Mouse (Mus musculus) embryonic facial prominence, embryonic 14.5 days (tissue): ENCODE measurements around the gene Ltbr. TPM values are rescaled to one million over a fixed set of nuclear protein-coding genes. Genes with fewer than 3 reads are reported as not detected.

Source experiments
- ATAC-seq: fragments of 200-750 bp; cut with Nextera tagmentation; 2 replicates; pipeline ENCODE4 v1.8.0; 2017; ENCODE audit warnings: low read depth, moderate number of reproducible peaks, moderate TSS enrichment
- DNase-seq: peaks from one replicate; pipeline ENCODE4 v3.0.0-alpha.2; 2015; ENCODE audit warnings: low spot score
- H3K27ac ChIP-seq: fragments of 300-500 bp; sonication (generic); replicated peaks from 2 replicates; pipeline ENCODE4 v1.5.1; 2014; ENCODE audit warnings: low read depth, mild to moderate bottlenecking, low read length, moderate library complexity
- H3K27me3 ChIP-seq: fragments of 300-500 bp; sonication (generic); replicated peaks from 2 replicates; pipeline ENCODE4 v1.6.1; 2014; ENCODE audit warnings: low read length; ENCODE audit not compliant: control insufficient read depth, insufficient read depth
- H3K36me3 ChIP-seq: fragments of 300-500 bp; sonication (generic); 2 replicates; pipeline ENCODE4 v1.6.1; 2014; ENCODE audit warnings: low read length, mixed read lengths; ENCODE audit not compliant: control insufficient read depth, insufficient read depth
- H3K4me1 ChIP-seq: fragments of 300-500 bp; sonication (generic); 2 replicates; pipeline ENCODE4 v1.6.1; 2014; ENCODE audit warnings: antibody characterized with exemption, low read length; ENCODE audit not compliant: control insufficient read depth, insufficient read depth
- H3K4me2 ChIP-seq: fragments of 300-500 bp; sonication (generic); 2 replicates; pipeline ENCODE4 v1.6.1; 2014; ENCODE audit warnings: low read depth, mild to moderate bottlenecking, low read length, moderate library complexity, mixed read lengths
- H3K4me3 ChIP-seq: fragments of 300-500 bp; sonication (generic); 2 replicates; pipeline ENCODE4 v1.5.1; 2014; ENCODE audit warnings: low read depth, mild to moderate bottlenecking, low read length
- H3K9ac ChIP-seq: fragments of 300-500 bp; sonication (generic); 2 replicates; pipeline ENCODE4 v1.6.1; 2014; ENCODE audit warnings: low read depth, mild to moderate bottlenecking, low read length, moderate library complexity, mixed read lengths
- H3K9me3 ChIP-seq: fragments of 300-500 bp; sonication (generic); 2 replicates; pipeline ENCODE4 v1.6.1; 2016; ENCODE audit warnings: low read length; ENCODE audit not compliant: control insufficient read depth
- WGBS: fragments of 180-500 bp; shearing (Covaris S2); extraction: QIAGEN DNeasy Blood & Tissue Kit; methylation state at CpG from one replicate; pipeline ENCODE4 v1.1.7; 2014; 5-methylcytosine and 5-hydroxymethylcytosine counted together
- polyA plus RNA-seq: library from polyadenylated mRNA; unstranded; fragments of >200 nt; fragmentation: Nextera tagmentation; extraction: Ambion mirVana; gene quantifications from 2 replicates; pipeline ENCODE4 v1.2.1, GENCODE M21; 2014

Gene Ltbr
- polyA plus RNA-seq, 1 experiment from 2014 or later = 49.0 TPM

DNA sequence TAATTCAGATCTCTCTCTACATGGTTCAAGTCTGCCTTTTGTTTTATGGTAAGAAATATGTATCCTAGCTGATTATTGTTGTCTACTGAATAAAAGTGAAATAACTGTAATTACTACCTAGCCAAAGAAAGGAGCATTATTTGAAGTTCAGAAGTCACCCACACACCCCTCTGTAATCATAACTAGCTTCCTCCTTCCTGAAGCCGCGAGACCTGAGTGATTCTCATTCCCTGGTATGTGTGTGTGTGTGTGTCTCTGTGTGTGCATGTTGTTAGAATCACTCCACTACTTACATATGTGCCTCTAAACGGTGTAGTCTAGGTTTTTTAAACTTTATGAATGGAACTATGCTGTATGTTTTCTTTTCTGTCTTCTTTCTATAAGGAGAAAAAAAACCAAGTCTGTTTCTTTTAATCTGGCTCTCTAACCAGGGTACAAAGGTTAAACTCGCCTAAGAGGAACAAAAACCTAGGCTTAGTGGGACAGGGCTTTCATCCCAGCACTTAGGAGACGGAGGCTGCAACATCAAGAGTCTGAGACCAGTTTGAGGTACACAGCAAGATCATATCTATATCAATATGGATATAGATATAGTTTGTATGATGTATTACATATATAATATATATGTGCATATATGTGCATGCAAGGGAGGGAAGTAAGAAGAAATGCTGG lies 16.4 kb downstream of the Ltbr start:
- no peak overlapping the region for H3K4me2 ChIP-seq
- H3K27me3 ChIP-seq = no peaks in the 10 kb centered on the region
- ATAC-seq = no peak
- no peak overlapping the region for H3K4me3 ChIP-seq
- H3K27ac ChIP-seq = no peak overlapping the region
- no peak for DNase-seq
- no peaks in the 10 kb centered on the region for H3K36me3 ChIP-seq
- H3K4me1 ChIP-seq = no peaks in the 10 kb centered on the region
- H3K9me3 ChIP-seq = no peaks in the 10 kb centered on the region
- WGBS = 66% methylated on average over 5 of the region's 5 CpGs
- H3K9ac ChIP-seq = no peak overlapping the region

DNA sequence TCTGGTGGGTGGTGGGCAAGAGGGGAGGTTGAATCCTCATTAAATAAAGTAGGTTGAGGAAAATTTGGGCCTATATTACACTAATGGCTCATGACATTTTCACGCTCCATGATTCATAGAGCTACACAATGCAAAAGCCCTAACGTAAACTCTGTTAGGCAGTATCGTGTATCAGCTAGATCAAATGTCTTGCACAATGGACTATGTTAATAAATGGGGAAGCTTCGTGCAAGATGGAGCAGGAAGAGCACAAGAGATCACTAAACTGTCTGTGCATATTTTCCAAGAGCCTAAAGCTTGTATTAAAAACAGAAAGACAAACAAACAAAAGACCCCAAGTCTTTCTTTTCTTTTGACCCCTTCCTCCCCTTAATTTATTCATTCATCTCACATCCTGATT lies 19.6 kb downstream of the Ltbr start:
- no peak overlapping the region for H3K4me3 ChIP-seq
- H3K27me3 ChIP-seq = no peaks in the 10 kb centered on the region
- DNase-seq = no peak
- ATAC-seq = no peak
- H3K4me2 ChIP-seq = no peak overlapping the region
- no peaks in the 10 kb centered on the region for H3K9me3 ChIP-seq
- H3K27ac ChIP-seq = no peak overlapping the region
- H3K9ac ChIP-seq = no peak overlapping the region
- no peaks in the 10 kb centered on the region for H3K4me1 ChIP-seq
- no peaks in the 10 kb centered on the region for H3K36me3 ChIP-seq
- 72% methylated on average over 4 of the region's 4 CpGs for WGBS

DNA sequence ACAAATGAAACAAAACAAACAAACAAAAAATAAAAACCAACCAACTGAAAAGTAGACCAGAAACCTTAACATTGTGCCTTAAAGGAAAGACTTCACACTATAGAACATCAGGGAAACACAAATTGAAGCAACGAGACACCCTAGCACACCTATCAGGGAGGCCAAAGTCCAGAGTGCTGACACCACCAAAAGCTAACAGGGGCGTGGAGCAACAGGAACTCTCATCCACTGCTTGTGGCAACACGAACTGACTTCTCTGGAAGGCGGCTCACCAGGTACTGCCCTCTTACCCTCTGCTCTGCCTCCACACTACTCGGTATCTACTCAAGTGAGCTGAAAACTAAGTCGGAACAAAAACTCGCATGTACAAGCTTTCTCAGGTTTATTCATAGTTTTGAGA lies 21.4 kb downstream of the Ltbr start:
- H3K36me3 ChIP-seq = no peaks in the 10 kb centered on the region
- H3K9me3 ChIP-seq = no peaks in the 10 kb centered on the region
- no peak overlapping the region for H3K4me2 ChIP-seq
- H3K4me3 ChIP-seq = no peak overlapping the region
- H3K27me3 ChIP-seq = no peaks in the 10 kb centered on the region
- no peak for DNase-seq
- 94% methylated on average over 7 of the region's 7 CpGs for WGBS
- ATAC-seq = no peak
- H3K27ac ChIP-seq = no peak overlapping the region
- H3K4me1 ChIP-seq = no peaks in the 10 kb centered on the region
- no peak overlapping the region for H3K9ac ChIP-seq

GRCm38 (mm10) chr6:125291329-125291728 lies 22.4 kb downstream of the Ltbr start:
- ATAC-seq (no peak; the same call in 1 of the 2 replicates), DNase-seq (no peak)
- no peak overlapping the region for H3K4me2 ChIP-seq
- H3K9ac ChIP-seq = no peak overlapping the region
- H3K4me1 ChIP-seq = no peaks in the 10 kb centered on the region
- H3K4me3 ChIP-seq = no peak overlapping the region
- no peaks in the 10 kb centered on the region for H3K27me3 ChIP-seq
- no peaks in the 10 kb centered on the region for H3K9me3 ChIP-seq
- 63% methylated on average over 4 of the region's 4 CpGs for WGBS
- no peaks in the 10 kb centered on the region for H3K36me3 ChIP-seq
- H3K27ac ChIP-seq = no peak overlapping the region

DNA sequence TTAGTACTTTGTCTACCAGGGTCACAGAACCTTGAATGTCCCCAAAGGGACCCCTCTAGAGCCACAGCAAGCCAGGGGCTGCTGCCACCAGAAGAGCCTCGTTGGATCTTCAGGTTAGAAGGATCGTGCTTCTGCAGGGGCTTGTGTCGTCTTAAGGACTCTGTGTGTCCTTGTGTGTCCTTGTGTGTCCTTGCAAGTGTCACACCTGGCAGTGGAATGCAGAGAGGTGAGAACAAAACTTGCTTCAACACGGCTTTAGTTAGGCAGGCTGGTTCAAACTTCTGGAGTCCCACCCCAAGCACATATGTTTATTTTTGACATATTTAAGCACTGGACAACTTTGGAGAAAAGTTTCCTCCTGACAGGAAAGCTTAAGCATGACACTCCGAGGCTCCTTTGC lies 25.0 kb downstream of the Ltbr start:
- Histone ChIP-seq H3K4me3 (no peak overlapping the region), H3K27ac (no peak overlapping the region), H3K4me2 (no peak overlapping the region), H3K9ac (no peak overlapping the region), H3K4me1 (no peaks in the 10 kb centered on the region), H3K36me3 (no peaks in the 10 kb centered on the region), H3K9me3 (0 out of 2 replicates have a peak, but pooled peaks cover 3% of the 10 kb centered on the region), H3K27me3 (no peaks in the 10 kb centered on the region)
- WGBS = 72% methylated on average over 5 of the region's 5 CpGs
- DNase-seq (no peak), ATAC-seq (no peak)

DNA sequence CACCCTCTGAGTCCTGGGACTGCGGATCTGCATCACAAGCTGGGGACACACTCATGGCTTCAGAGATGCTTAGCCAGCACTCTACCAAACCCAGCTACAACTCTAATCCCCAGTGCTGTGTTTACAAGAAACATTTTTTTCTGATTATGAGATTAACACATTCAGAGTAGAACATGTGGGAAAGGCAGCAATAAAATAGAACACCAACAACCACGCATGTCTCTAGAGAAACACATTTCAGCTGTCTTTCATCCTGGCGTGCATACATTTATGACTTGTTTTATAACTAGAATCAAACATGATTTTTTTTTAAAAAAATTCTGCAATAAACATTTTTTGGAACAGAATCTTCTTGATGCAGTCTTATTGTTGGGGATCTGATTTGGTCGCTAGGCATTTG lies 26.7 kb downstream of the Ltbr start:
- DNase-seq (no peak), ATAC-seq (no peak)
- Histone ChIP-seq H3K4me1 (no peaks in the 10 kb centered on the region), H3K9me3 (0 out of 2 replicates have a peak, but pooled peaks cover 3% of the 10 kb centered on the region), H3K4me2 (no peak overlapping the region), H3K27me3 (no peaks in the 10 kb centered on the region), H3K36me3 (no peaks in the 10 kb centered on the region), H3K9ac (no peak overlapping the region), H3K27ac (no peak overlapping the region), H3K4me3 (no peak overlapping the region)
- WGBS = 63% methylated on average over 4 of the region's 4 CpGs

DNA sequence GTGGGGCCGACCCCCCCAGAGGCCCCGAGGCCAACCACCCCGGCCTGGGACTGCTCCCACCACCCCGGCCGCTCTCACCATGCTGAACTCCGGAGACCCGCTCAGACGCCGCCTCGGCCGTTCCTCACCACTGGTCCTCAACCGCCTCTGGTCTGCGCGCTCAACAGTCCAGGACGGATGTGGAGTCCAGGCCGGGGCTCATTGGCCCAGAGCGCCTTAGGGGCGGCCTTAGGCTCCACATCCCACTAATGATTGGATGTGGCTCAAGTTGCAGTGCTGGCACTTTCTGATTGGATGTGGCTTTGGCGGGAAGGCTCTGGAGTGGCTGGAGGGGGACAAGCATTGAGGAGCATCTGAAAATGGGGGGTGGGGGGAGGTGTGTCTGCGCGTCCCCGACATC lies 27.8 kb downstream of the Ltbr start, which contains the start of gene Tuba3a:
Gene Tuba3a (minus strand): TSS at position 153 of the 400 bp plus-strand sequence.
- DNase-seq (no peak), ATAC-seq (no peak)
- WGBS = 96% methylated on average over 21 of the region's 22 CpGs
- Histone ChIP-seq H3K36me3 (no peaks in the 10 kb centered on the region), H3K27me3 (no peaks in the 10 kb centered on the region), H3K27ac (no peak within 1 kb of the TSS), H3K9ac (no peak within 1 kb of the TSS), H3K4me1 (no peaks in the 10 kb centered on the region), H3K9me3 (0 out of 2 replicates have a peak, but pooled peaks cover 3% of the 10 kb centered on the region), H3K4me2 (no peak within 1 kb of the TSS), H3K4me3 (no peak within 1 kb of the TSS)

GRCm38 (mm10) chr6:125284751-125285150 lies 28.9 kb downstream of the Ltbr start:
- no peak overlapping the region for H3K4me3 ChIP-seq
- no peaks in the 10 kb centered on the region for H3K27me3 ChIP-seq
- DNase-seq (no peak), ATAC-seq (no peak)
- whole genome bisulfite sequencing = 88% methylated on average over 7 of the region's 7 CpGs
- no peaks in the 10 kb centered on the region for H3K4me1 ChIP-seq
- H3K9ac ChIP-seq = no peak overlapping the region
- no peak overlapping the region for H3K4me2 ChIP-seq
- no peak overlapping the region for H3K27ac ChIP-seq
- H3K36me3 ChIP-seq = no peaks in the 10 kb centered on the region
- H3K9me3 ChIP-seq = 0 out of 2 replicates have a peak, but pooled peaks cover 3% of the 10 kb centered on the region

GRCm38 (mm10) chr6:125284250-125284649 lies 29.4 kb downstream of the Ltbr start:
- no peaks in the 10 kb centered on the region for H3K4me1 ChIP-seq
- H3K9ac ChIP-seq = no peak overlapping the region
- H3K4me2 ChIP-seq = no peak overlapping the region
- no peak overlapping the region for H3K4me3 ChIP-seq
- 41% methylated on average over 8 of the region's 8 CpGs for WGBS
- H3K36me3 ChIP-seq = no peaks in the 10 kb centered on the region
- 0 out of 2 replicates have a peak, but pooled peaks cover 3% of the 10 kb centered on the region for H3K9me3 ChIP-seq
- no peaks in the 10 kb centered on the region for H3K27me3 ChIP-seq
- H3K27ac ChIP-seq = no peak overlapping the region
- DNase-seq = no peak
- ATAC-seq = no peak
